Mouse (Mus musculus) left cerebral cortex, postnatal 25 days (tissue): ENCODE results near the gene Slc26a3. TPM values are rescaled to one million over a fixed set of nuclear protein-coding genes. Genes with fewer than 3 reads are reported as not detected.
A peak's percentile ranks its signal among the peaks of the same experiment; 100 is the strongest.

Experiments
- DNase-seq, 2 experiments: peaks; one replicate each; pipeline ENCODE4 v3.0.0; 2022; ENCODE audit warnings: low spot score in 2 of 2, mixed read lengths in 1 of 2
- intact Hi-C: fragments of 180-260 bp; cut with DNase I; formaldehyde crosslinking; loops from one replicate; pipeline ENCODE4 v1.15.1; 2025
- total RNA-seq, 2 experiments: library from RNA; stranded (reverse); gene quantifications; 2 replicates each; pipeline ENCODE4 v1.2.3; 2021

Slc26a3 gene
- under 1 TPM; 0.16 to 0.32 TPM for total RNA-seq

GRCm38 (mm10) chr12:31390571-31390970, at the start of gene Slc26a3:
Gene Slc26a3, plus strand, starts transcription at chr12:31390871.
- intact Hi-C loops, result no loop called here
- DNase-seq, result no peak

- intact Hi-C loops, result no loop called here
- DNase-seq, result no peak
Measured at GRCm38 (mm10) chr12:31350191-31350943, 40.3 kb upstream of the Slc26a3 start.

GRCm38 (mm10) chr12:31350944-31351928, 39.4 kb upstream of the Slc26a3 start, which contains the start of gene Dld:
Gene Dld, minus strand, starts transcription at chr12:31351453.
- peak; percentile 95 to 99 for DNase-seq
- intact Hi-C loops, result no loop called here

- intact Hi-C loops, result no loop called here
- no peak for DNase-seq
Measured at GRCm38 (mm10) chr12:31366428-31366827, 24.2 kb upstream of the Slc26a3 start.

- intact Hi-C loops, result no loop called here
- DNase-seq, result no peak
Measured at GRCm38 (mm10) chr12:31367721-31368120, 22.9 kb upstream of the Slc26a3 start.

- intact Hi-C loops, result no loop called here
- no peak for DNase-seq
Measured at GRCm38 (mm10) chr12:31369118-31369517, 21.6 kb upstream of the Slc26a3 start.

- intact Hi-C loops, result loop anchor here (10.0 kb wide), 3 partner anchors 125 to 555 kb away; partner anchors contain the start of gene Cbll1
- DNase-seq, result no peak
Measured at GRCm38 (mm10) chr12:31369656-31370055, 21.0 kb upstream of the Slc26a3 start.

GRCm38 (mm10) chr12:31374603-31375282, 15.9 kb upstream of the Slc26a3 start:
- peak; percentile 74 to 80 for DNase-seq
- intact Hi-C loops, result loop anchor here (10.0 kb wide), 3 partner anchors 120 to 550 kb away; partner anchors contain the start of gene Cbll1

- no peak for DNase-seq
- intact Hi-C loops, result loop anchor here (10.0 kb wide), 3 partner anchors 120 to 550 kb away; partner anchors contain the start of gene Cbll1
Measured at GRCm38 (mm10) chr12:31375283-31375615, 15.4 kb upstream of the Slc26a3 start.

GRCm38 (mm10) chr12:31376326-31376950, 14.2 kb upstream of the Slc26a3 start:
- DNase-seq, result no peak
- intact Hi-C loops, result loop anchor here (10.0 kb wide), 3 partner anchors 118 to 548 kb away; partner anchors contain the start of gene Cbll1

- intact Hi-C loops, result loop anchor here (10.0 kb wide), 3 partner anchors 118 to 548 kb away; partner anchors contain the start of gene Cbll1
- no peak for DNase-seq
Measured at GRCm38 (mm10) chr12:31377241-31377640, 13.4 kb upstream of the Slc26a3 start.

GRCm38 (mm10) chr12:31380878-31381277, 9.8 kb upstream of the Slc26a3 start:
- DNase-seq, result peak in 1 of 2 experiments; percentile 4
- intact Hi-C loops, result no loop called here

- intact Hi-C loops, result no loop called here
- no peak for DNase-seq
Measured at GRCm38 (mm10) chr12:31382451-31382850, 8.2 kb upstream of the Slc26a3 start.

- DNase-seq, result no peak
- intact Hi-C loops, result no loop called here
Measured at GRCm38 (mm10) chr12:31387303-31387702, 3.4 kb upstream of the Slc26a3 start.

GRCm38 (mm10) chr12:31391696-31392095, 1.0 kb downstream of the Slc26a3 start:
- intact Hi-C loops, result no loop called here
- DNase-seq, result no peak

- intact Hi-C loops, result no loop called here
- no peak for DNase-seq
Measured at GRCm38 (mm10) chr12:31395895-31396294, 5.2 kb downstream of the Slc26a3 start.

- no peak for DNase-seq
- intact Hi-C loops, result no loop called here
Measured at GRCm38 (mm10) chr12:31397709-31398108, 7.0 kb downstream of the Slc26a3 start.

GRCm38 (mm10) chr12:31400821-31401220, 10.2 kb downstream of the Slc26a3 start:
- no peak for DNase-seq
- intact Hi-C loops, result no loop called here

- intact Hi-C loops, result no loop called here
- DNase-seq, result no peak
Measured at GRCm38 (mm10) chr12:31401930-31402329, 11.3 kb downstream of the Slc26a3 start.
